Mouse (Mus musculus) spleen, postnatal 36 days (tissue): ENCODE data around the gene 9230112D13Rik.

Experiments
- DNase-seq, 2 experiments: peaks; one replicate each; pipeline ENCODE4 v3.0.0; 2022; ENCODE audit warnings: low spot score in 2 of 2, mixed read lengths in 1 of 2

9230112D13Rik gene

GRCm38 (mm10) chr14:34540685-34541162, 18.1 kb upstream of the 9230112D13Rik start:
- DNase-seq, result peak in 1 of 2 experiments; percentile 7

GRCm38 (mm10) chr14:34535883-34536282, 13.3 kb upstream of the 9230112D13Rik start:
- no peak for DNase-seq

GRCm38 (mm10) chr14:34533537-34533936, 10.9 kb upstream of the 9230112D13Rik start:
- DNase-seq, result no peak

GRCm38 (mm10) chr14:34532536-34532935, 9.9 kb upstream of the 9230112D13Rik start:
- no peak for DNase-seq

GRCm38 (mm10) chr14:34528804-34529203, 6.2 kb upstream of the 9230112D13Rik start:
- DNase-seq, result no peak

- no peak for DNase-seq
These were observed 4.5 kb downstream of the 9230112D13Rik start for GRCm38 (mm10) chr14:34517959-34518544.

GRCm38 (mm10) chr14:34516960-34517577, 5.5 kb downstream of the 9230112D13Rik start:
- no peak for DNase-seq

GRCm38 (mm10) chr14:34515860-34516259, 6.7 kb downstream of the 9230112D13Rik start:
- DNase-seq, result no peak

- DNase-seq, result no peak
These were observed 8.5 kb downstream of the 9230112D13Rik start for GRCm38 (mm10) chr14:34514120-34514519.

GRCm38 (mm10) chr14:34512602-34513001, 10.0 kb downstream of the 9230112D13Rik start:
- DNase-seq, result no peak

GRCm38 (mm10) chr14:34511901-34512300, 10.7 kb downstream of the 9230112D13Rik start:
- DNase-seq, result no peak

- no peak for DNase-seq
These were observed 13.7 kb downstream of the 9230112D13Rik start for GRCm38 (mm10) chr14:34508842-34509439.

- DNase-seq, result no peak
These were observed 14.3 kb downstream of the 9230112D13Rik start for GRCm38 (mm10) chr14:34508187-34508840.

- no peak for DNase-seq
These were observed 17.3 kb downstream of the 9230112D13Rik start for GRCm38 (mm10) chr14:34505309-34505708.

- DNase-seq, result no peak
These were observed 18.2 kb downstream of the 9230112D13Rik start for GRCm38 (mm10) chr14:34504377-34504776.

GRCm38 (mm10) chr14:34503759-34504158, 18.8 kb downstream of the 9230112D13Rik start:
- no peak for DNase-seq

GRCm38 (mm10) chr14:34503325-34503647, 19.3 kb downstream of the 9230112D13Rik start, which contains the start of gene Bmpr1a:
TSS of gene Bmpr1a (minus strand) at chr14:34503341.
- no peak for DNase-seq

GRCm38 (mm10) chr14:34502475-34503324, 19.9 kb downstream of the 9230112D13Rik start:
- peak; percentile 39 to 43 for DNase-seq

GRCm38 (mm10) chr14:34501804-34502474, 20.7 kb downstream of the 9230112D13Rik start:
- no peak for DNase-seq

- DNase-seq, result no peak
These were observed 21.2 kb downstream of the 9230112D13Rik start for GRCm38 (mm10) chr14:34501447-34501803.

- DNase-seq, result no peak
These were observed 22.3 kb downstream of the 9230112D13Rik start for GRCm38 (mm10) chr14:34500309-34500708.
